Mouse (Mus musculus) kidney, postnatal 36 days (tissue): ENCODE results near the gene Ankle1.

ENCODE experiments used
- DNase-seq, 2 experiments: peaks; one replicate each; pipeline ENCODE4 v3.0.0; 2021 to 2022; ENCODE audit warnings: mixed read lengths in 2 of 2

Gene Ankle1

GRCm38 (mm10) chr8:71405401-71406098, at the start of gene Ankle1:
Ankle1 (plus strand) TSS chr8:71406010.
- peak; percentile 95 to 97 for DNase-seq

DNA sequence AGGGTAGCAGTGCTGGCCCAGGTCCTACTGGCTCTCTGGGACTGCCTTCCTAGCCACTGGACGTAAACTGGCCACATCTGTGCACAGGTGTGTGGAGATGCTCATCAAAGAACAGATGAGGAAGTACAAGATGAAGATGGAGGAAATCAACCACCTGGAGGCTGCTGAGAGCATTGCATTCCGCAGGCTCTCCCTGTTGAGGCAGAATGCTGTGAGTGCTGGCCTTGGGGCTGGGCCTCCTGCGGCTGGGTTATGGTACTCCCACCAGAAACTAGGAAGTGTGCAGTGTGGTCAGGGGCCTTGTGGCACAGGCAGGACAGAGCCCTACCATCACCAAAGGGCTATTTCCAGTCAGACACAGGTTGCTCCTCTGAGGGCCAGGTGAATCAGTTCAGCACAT, 47.8 kb upstream of the Ankle1 start:
- DNase-seq, result no peak

GRCm38 (mm10) chr8:71366771-71367528, 38.9 kb upstream of the Ankle1 start, which contains the start of gene Use1:
Use1 (plus strand) TSS chr8:71366848.
- DNase-seq, result peak; percentile 96 to 97

- DNase-seq, result peak in 1 of 2 experiments; percentile 41
These were observed 38.2 kb upstream of the Ankle1 start for GRCm38 (mm10) chr8:71367529-71368176.

GRCm38 (mm10) chr8:71368366-71368765, 37.4 kb upstream of the Ankle1 start:
- no peak for DNase-seq

DNA sequence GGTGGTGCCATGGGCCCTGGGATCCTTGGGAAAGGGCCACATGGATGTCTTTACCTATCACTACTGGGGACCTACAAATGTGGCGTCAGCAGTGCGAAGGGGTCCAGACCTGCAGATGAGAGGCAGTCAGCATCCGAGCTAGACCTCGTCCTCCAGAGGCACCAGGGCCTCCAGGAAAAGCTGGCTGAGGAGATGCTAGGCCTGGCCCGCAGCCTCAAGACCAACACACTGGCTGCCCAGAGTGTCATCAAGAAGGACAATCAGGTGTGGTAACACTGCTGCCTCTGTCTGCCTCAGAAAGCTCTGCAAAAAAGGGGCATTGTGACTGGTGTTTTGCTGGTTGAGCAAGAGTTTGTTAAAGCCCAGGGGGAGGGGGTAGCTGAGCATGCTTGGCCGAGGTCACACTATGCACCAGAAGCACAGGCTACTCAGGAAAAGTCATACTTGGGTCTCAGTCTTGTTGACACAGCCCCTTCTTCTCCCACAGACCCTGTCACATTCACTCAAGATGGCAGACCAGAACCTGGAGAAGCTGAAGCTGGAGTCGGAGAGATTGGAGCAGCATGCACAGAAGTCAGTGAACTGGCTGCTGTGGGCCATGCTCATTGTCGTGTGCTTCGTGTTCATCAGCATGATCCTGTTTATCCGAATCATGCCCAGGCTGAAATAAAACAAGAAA, 36.6 kb upstream of the Ankle1 start:
- no peak for DNase-seq

GRCm38 (mm10) chr8:71370711-71371235, 35.0 kb upstream of the Ankle1 start:
- DNase-seq, result no peak

DNA sequence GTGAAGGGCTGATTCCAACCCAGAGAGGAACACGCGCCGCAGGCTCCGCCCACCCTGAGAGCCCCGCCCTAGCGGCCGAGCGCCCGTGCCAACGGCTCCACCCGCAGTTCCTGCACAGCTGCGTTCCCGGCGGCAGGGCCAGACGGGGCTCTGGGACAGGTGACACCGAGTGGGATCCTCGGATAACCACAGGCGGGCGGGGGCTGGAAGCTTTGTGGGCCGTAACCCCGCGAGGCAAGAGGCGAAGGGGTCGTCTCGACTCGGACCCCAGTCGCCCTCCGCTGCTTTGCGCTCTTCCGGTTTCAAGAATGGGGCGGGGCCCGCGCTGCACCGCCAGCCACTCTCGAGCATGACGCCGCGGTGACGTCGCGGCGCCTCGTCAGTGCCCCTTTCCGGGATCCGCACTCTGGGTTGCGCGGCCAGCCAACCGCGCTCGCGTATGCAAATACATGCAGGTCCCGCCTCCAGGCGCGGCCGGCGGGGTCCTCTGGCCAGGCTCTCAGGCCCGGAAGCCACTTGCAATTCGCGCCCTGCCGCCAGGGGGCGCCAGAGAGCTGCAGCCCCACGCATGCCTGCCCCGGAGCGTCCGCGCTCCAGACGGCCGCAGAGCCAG, 34.5 kb upstream of the Ankle1 start, which contains the start of gene Ocel1:
Ocel1 (plus strand) TSS at position 63 of the 613 bp plus-strand sequence.
- DNase-seq, result peak; percentile 98 to 99

DNA sequence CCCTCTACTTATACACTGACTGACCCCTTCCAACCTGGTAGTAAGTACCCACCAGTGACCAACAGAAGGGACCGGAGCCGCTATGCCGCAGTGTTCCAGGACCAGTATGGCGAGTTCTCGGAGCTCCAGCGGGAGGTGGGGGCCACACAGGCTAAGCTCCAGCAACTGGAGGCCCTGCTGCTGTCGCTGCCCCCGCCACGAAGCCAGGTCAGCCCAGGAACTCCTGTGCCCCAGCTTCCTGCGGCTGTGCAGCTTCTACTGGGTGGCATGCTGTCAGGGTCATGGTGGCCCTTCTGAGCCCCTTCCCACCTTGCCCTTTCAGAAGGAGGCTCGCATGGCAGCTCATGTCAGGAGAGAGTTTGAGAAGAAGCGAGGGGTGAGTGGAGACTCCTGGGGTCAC, 33.4 kb upstream of the Ankle1 start:
- peak in 1 of 2 experiments; percentile 22 for DNase-seq

GRCm38 (mm10) chr8:71373000-71373399, 32.8 kb upstream of the Ankle1 start:
- no peak for DNase-seq

DNA sequence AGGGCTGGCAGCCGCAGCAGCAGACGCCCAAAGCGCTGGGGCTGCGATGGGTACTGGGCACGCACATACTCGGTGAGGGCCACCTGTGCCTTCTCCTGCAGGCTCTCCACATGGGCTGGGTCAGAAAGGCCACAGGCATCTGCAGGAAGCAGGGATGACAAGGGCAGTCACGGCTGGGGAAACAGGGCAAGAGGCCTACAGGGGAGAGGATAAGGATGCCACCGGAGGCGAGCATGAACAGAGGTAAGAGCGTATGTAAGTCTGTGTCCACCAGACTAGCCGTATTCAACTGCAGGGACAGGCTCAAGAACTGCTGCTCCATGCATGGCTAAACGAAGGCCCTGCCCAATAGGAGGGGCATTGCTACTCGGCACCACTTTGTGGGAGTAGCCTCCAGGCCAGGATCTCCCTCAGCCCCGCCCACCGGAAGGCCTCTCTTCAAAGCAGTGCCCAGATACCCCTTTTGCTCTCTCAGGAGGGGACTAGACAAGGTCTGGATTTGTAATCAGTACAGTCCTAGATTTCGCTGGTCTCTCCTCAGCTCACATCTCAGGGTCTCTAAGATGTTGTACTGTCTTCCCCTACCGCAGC, 31.1 kb upstream of the Ankle1 start:
- DNase-seq, result peak; percentile 57 to 79

DNA sequence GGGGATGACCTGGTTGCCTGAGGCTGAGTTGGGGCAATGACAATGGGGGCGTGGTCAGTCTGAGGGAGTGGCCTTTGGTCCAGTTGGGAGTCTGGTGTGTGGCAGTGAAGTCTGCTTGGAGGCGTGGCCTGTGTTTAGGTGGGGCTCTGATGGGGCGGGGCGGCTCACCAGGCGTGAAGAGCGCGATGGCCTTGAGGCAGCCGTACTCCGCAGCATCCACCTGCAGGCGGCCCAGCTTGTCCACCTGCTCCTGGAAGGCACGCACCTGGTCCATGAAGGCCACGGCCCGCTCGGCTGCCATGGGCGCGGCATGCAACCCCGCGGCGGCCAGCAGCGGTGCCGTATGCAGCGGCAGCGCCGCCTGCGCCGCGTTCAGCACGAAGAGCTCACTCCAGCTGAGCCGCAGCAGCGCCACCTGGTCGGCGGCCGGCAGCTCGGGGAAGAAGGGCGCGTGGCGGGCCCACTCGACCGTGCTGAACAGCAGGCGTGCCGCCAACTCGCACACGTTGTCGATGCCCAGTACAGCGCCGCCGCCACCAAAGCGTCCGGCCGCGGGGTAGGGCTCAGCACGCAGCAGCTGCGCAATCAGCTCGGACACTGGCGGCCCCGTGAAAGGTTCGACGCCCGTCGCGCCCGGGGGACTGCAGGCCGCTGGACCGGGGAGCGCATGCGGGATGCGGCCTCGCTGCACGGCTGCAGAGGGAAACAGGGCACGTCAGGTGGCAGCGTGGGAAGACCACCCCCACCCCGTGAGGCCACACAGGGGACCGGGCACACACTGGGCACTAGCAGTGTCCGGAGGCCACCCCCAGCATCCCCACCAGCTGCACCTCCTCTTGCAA, 30.0 kb upstream of the Ankle1 start:
- peak; percentile 94 to 95 for DNase-seq

DNA sequence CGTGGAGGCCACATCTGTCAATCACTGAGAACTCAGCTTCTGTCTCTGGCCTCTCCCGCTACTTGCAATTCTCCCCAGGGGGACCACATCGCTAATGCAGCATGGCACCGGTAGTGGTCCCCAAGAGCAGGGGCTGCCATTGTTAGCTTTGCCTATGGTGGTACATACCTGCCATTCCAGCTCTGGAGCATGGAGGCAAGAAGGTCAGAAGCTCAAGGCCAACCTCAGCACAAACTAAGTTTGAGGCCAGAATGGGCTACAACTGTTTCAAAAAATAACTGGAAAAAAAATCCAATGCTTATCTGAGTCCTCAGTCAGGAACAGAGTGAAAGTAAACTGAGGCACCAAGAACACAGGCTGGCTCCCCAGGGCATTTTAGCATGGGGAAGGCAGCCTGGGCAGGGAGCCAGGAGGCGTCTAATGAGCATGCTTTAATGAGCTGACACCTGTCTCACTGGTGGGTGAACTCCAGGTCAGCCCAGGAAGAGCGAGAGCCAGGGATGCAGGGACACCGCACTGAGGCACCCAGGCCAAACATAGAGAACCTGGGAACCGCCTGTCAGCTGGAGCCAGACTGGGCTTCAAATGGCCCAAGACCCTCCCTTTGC, 29.3 kb upstream of the Ankle1 start:
- peak in 1 of 2 experiments; percentile 68 for DNase-seq

DNA sequence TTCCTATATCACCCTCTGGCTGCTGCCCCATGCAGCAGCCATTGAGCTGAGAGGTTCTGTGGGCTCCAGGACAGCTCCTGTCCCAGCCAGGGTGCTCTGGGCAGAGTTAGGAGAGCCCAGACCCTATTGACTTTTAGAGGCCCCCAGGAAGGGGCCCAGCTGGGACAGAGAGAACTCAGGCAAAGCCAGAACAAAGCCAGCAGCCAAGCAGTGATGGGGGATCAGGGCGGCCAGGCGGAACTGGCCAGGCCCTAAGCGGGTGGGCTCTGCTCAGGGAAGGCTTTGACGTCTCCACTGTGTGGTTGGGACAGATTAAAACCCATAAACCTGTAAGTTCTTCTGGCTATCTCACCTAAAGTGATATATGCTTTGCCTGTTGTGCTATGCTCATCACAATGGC, 26.8 kb upstream of the Ankle1 start:
- DNase-seq, result no peak

DNA sequence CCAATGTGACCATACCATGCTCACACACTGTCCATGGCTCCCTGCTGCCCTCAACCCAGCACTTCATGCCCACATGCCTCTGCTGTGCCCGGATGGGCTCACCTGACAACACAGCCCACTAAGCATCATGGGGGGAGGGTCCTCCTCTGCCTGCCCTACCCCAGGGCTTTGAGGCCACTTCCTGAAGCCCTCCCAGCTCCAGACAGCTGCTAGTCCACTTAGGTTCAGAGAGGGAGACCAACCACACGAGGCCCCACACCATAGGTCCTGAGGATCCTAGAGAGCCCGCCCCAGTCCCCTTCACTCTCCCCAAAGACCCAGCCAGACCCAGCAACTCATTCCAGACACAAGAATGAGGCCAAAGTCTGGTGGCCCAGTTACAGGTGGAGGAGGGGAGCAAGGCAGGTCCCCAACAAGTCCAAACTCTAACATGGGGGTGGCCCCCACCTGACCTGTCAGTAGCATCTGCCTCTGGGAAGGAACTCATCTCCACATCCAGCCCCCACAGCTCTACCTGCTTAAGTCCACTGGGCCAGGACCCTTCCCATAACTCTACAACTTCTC, 26.2 kb upstream of the Ankle1 start:
- DNase-seq, result peak; percentile 65 to 76

DNA sequence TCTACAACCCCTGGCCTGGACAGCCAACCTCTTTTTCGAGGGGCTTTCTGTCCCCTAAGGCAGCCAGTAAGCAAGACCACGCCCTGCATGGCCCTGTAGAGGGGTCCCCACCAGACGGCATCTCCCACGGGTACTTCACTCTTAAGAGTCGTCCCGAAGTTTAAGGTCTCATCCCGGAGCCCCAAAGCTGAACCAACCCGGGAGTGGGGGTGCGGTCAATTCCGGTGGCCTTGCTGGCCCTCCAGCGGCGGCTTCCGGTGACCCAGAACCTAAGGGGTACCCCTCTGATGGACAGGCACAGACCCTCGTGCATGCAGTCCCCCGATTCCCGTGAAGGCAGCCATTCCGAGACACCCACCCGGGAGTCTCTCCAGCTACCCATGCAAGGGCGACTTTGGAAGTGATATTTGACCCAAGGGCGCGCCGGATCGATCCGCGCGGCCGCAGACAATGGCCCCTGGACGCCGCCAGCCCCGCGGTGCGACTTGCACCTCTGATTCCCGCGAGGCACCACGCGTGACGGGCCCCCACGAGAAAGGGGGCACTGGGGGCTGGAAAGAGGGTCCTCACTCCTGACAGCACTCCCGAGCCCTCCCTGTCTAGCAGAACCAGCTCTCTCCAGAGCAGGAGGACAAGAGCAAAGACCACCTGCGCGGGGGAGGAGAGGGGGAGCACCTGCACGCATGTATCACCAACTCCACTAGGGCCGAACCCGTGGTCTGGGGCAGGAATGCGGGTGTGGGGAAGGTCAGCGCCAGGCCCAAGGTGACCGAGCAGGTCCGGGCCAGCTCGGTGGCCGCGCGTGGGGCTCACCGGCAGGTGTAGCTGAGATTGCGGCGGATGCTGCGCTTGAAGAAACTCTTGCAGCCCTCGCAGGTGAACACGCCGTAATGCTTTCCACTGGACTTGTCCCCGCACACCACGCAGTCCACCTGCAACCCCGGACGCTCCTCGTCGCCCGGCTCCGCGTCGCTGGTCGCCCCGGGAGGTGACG, 25.3 kb upstream of the Ankle1 start:
- DNase-seq, result peak in 1 of 2 experiments; percentile 66

DNA sequence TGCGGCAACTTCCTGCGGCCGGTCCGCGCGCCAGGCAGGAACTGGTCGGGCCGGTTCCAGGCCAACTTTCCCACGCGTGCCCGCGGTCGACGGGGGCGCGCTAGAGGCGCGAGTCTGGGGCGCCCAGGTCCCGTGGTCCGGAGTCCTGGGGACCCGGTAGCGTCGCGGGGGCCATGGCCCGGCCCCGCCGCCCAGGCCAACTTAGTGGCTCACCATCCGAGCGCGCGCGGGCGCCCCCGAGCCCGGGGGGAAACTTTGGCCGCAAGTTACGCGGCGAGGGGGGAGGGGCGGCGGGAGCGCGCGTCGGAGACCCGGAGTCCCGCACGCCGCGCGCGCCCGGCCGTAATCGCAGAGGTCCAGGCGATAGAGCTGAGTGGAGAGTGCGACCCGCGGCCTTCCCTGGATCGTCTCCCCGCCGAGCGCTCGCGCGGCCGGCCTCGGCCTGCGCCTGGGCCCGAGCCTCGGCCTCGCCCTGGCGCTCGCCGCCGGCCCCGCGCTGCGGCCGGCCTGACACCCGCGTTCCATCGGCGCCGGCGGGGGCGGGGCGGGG, 24.3 kb upstream of the Ankle1 start, which contains the start of gene Nr2f6:
Nr2f6 (minus strand) TSS at position 540 of the 550 bp plus-strand sequence.
- peak; percentile 67 to 86 for DNase-seq
